Mouse (Mus musculus) ES-Bruce4 (cell line): Measurements from ENCODE around the gene Rab31.

Experiments
- CTCF ChIP-seq: IDR thresholded peaks from one replicate; pipeline ENCODE4 v1.8.1; 2011; ENCODE audit warnings: low read depth, low read length
- EP300 ChIP-seq: IDR thresholded peaks from 2 replicates; pipeline ENCODE4 v1.6.1; 2011; ENCODE audit warnings: low read depth, low read length; ENCODE audit not compliant: insufficient read depth

- no peak for TF ChIP-seq EP300
- TF ChIP-seq CTCF: no peak
Measured at GRCm38 (mm10) chr17:65643579-65643978, 129.0 kb downstream of the Rab31 start.
